Mouse (Mus musculus) induced T-regulatory cell, adult 2 months (primary cell): ENCODE measurements around the gene Trio.

Source experiments
- DNase-seq: peaks from one replicate; pipeline ENCODE4 v3.0.0-alpha.2; 2012; ENCODE audit warnings: low read depth

Gene Trio

GRCm38 (mm10) chr15:27945570-27945969 is 80.1 kb downstream of the Trio start:
- no peak for DNase-seq

GRCm38 (mm10) chr15:27944898-27945297 is 80.8 kb downstream of the Trio start:
- no peak for DNase-seq

- no peak for DNase-seq
Measured at GRCm38 (mm10) chr15:27943486-27944195, 82.0 kb downstream of the Trio start.

GRCm38 (mm10) chr15:27942148-27942847 is 83.3 kb downstream of the Trio start:
- DNase-seq = no peak

DNA sequence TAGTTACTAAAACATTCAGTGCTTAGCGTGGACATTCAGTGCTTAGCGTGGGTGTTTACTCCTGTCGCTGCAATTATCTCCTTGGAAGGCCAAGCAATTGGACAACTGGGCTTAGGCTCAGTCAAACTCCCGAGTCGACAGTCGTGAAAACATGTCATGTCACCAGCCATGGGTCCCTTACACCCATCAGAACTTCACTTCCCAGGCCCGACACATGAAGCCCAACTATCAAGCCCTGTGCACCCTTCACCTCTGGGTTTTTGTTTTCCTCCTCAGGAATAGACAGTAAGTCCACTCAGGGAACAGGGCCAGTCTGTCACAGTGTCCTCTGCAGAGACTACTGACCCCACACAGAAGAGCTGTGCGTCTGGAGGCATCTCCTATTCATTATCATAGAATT is 84.2 kb downstream of the Trio start:
- no peak for DNase-seq

DNA sequence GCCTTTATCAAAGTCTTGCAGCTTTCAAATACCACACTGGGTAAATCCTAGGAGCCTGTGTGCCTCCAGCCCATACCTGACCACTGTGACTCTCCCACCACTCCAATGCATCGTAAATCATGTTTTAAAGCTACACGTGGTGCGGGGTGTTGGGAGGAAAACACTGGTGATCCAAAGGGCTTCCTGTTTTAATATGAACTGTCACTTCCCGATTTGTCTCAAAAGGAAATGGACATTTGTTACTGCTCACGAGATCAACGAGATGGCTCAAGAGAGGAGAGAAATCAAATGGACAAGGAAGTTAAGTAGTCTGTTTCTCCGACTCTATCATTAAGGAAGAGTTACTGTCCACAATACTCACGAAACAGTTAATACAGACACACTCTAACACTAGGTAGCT is 84.6 kb downstream of the Trio start:
- no peak for DNase-seq

GRCm38 (mm10) chr15:27940032-27940431 is 85.6 kb downstream of the Trio start:
- DNase-seq = no peak

GRCm38 (mm10) chr15:27938886-27939285 is 86.8 kb downstream of the Trio start:
- no peak for DNase-seq

- no peak for DNase-seq
Measured at GRCm38 (mm10) chr15:27937861-27938833, 87.5 kb downstream of the Trio start.

GRCm38 (mm10) chr15:27937003-27937860 is 88.4 kb downstream of the Trio start:
- DNase-seq = no peak

- no peak for DNase-seq
Measured at GRCm38 (mm10) chr15:27935772-27936746, 89.6 kb downstream of the Trio start.

DNA sequence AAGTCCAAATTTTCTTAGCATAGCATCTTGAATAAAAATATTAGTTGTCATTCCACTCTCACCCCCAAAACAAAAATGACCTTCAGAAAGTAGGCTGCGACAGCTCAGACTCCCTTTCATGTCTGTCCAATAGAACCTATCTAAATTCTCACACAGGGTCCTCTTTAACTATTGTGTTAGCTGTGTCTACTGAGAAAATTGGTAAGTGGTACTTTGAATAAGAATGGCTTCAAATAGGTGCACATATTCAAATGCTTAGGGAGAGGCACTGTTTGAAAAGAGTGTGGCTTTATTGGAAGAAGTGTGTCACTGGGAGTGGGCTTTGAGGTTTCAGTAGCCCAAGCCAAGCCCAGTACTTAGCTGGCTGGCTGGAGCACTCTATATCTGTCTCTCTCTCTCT is 92.4 kb downstream of the Trio start:
- DNase-seq = no peak

DNA sequence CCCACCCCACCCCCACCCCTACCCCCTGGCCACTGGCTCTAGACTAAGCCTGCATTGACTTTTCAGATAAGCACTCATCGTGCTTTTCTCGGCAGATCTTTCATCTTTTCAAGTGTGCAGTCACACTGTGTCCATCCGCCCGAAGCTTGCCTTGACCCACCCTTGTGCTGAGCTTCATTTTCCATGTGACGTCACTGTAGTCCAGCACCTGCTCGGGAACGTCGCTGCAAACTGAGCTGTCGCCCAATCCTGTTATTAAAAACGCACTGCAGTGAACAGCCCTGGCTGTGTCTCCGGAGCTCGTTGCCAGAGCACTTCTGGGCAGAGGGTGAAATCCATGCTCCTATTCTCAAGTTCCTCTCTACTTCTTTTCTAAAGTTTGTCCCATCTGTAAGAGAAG is 93.8 kb downstream of the Trio start:
- DNase-seq = no peak

DNA sequence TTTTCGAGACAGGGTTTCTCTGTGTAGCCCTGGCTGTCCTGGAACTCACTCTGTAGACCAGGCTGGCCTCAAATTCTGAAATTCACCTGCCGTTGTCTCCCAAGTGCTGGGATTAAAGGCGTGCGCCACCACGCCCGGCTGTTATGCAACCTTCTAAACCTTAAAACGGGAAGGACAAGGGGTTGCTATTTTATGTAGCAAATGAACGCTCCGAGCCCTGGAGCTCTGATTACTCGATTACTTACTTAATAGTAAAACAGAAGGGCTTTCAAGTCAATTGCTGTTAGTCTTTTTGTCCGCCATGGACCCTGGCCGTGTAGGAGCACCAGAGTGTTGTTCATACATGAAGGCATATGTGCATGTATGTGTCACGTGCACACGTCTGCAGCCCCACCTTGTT is 94.2 kb downstream of the Trio start:
- DNase-seq = no peak

DNA sequence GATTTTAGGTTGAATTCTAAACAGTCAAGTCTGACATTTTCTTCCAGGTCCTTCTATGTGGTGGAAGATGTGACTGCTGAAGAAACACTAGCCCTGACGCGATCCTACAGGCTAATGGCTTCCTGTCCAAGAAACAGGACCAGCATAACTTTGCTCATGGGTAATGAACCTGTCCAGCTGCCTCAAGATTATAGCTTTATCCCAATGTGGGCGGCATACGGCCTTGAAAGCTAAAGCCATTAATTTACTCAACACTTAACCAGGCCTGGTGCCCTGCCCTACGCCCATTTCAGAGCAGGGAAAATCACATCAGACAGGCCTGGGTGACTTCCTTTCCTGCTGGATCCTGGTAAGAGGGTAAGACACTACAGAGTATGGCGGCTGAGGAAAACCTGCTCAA is 98.0 kb downstream of the Trio start:
- no peak for DNase-seq

GRCm38 (mm10) chr15:27926941-27927340 is 98.7 kb downstream of the Trio start:
- peak; percentile 91 for DNase-seq

GRCm38 (mm10) chr15:27926450-27926849 is 99.2 kb downstream of the Trio start:
- DNase-seq = peak; percentile 90

GRCm38 (mm10) chr15:27925865-27926264 is 99.8 kb downstream of the Trio start:
- DNase-seq = peak; percentile 84

DNA sequence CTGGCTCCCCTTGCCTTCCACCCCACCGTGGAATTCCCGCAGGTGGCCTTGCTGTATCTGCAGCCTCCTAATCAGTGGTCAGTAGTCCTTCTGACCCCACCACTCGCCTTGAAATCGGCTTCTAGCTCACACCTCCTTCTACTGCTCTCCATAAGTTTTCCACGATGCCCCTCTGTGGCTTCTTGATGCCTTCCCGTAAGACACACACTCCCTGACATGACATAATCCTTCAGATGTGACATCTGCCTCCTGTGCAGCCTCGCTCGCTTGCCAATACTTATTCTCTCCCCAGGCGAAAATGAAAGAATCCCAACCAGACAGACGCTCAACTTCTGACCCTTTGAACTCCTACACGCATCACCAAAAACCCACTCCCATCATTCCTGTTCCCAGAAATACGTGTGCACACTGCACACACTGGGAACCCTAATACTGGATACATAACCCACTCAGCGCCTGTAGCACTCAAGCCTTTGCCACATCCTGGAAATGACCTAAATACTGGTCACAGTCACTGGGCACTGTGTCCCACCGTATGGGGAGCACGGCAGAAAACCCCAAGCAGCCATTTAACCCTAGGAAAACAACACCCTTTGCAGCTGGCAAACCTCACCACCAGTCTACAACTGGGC is 100.5 kb downstream of the Trio start:
- no peak for DNase-seq

- DNase-seq = no peak
Measured at GRCm38 (mm10) chr15:27923987-27924341, 101.7 kb downstream of the Trio start.
